Mouse (Mus musculus): Measurements from ENCODE around the gene Mpv17l. TPM values are rescaled to one million over a fixed set of nuclear protein-coding genes. Genes with fewer than 3 reads are reported as not detected.

The Mpv17l gene
- total and polyA plus RNA-seq, 2 experiments from 2014 or later = 2.0 to 2.3 TPM

- Histone ChIP-seq H3K4me3 (ENCODE audit: low read depth, low read length) (peak overlapping the region; percentile 41), H3K27ac (ENCODE audit: low read depth) (0 out of 2 replicates have a peak overlapping the region, but pooled peaks have one; percentile 7), H3K27me3 (ENCODE audit: control insufficient read depth, insufficient read depth, low read length) (no peaks in the 10 kb centered on the region), H3K36me3 (replicated peaks; ENCODE audit: control insufficient read depth, insufficient read depth, low read length) (peaks cover 36% of the 10 kb centered on the region), H3K9me3 (replicated peaks; ENCODE audit: control insufficient read depth, low read length) (no peaks in the 10 kb centered on the region), H3K4me1 (ENCODE audit: control insufficient read depth, insufficient read depth) (no peaks in the 10 kb centered on the region), H3K9ac (replicated peaks; ENCODE audit: low read depth, low read length) (peak overlapping the region; percentile 46), H3K4me2 (ENCODE audit: low read depth, low read length) (peak overlapping the region; percentile 66)
- TF ChIP-seq CTCF (IDR thresholded peaks at IDR 0.05; ENCODE audit: low read depth) = no peak
- TF ChIP-seq EP300 (IDR thresholded peaks at IDR 0.05; ENCODE audit: low read depth) = no peak
- 27% methylated on average over 42 of the region's 42 CpGs for WGBS
- peak; percentile 75 for ATAC-seq (ENCODE audit: insufficient read depth, low read depth)
- peak; percentile 18 for DNase-seq (ENCODE audit: low spot score)
Measured at GRCm38 (mm10) chr16:13867910-13868514, 34.9 kb upstream of the Mpv17l start.

- WGBS = 58% methylated on average over 4 of the region's 4 CpGs
- H3K36me3 ChIP-seq (replicated peaks; ENCODE audit: control insufficient read depth, insufficient read depth, low read length) = peaks cover 42% of the 10 kb centered on the region
- no peak overlapping the region for H3K9ac ChIP-seq (replicated peaks; ENCODE audit: low read depth, low read length)
- no peaks in the 10 kb centered on the region; the same call in 1 of the 2 replicates for H3K4me1 ChIP-seq (ENCODE audit: control insufficient read depth, insufficient read depth)
- no peak overlapping the region for H3K4me2 ChIP-seq (ENCODE audit: low read depth, low read length)
- no peak overlapping the region for H3K4me3 ChIP-seq (ENCODE audit: low read depth, low read length)
- peak; percentile 45 for DNase-seq (ENCODE audit: low spot score)
- TF ChIP-seq CTCF (IDR thresholded peaks at IDR 0.05; ENCODE audit: low read depth) = no peak
- TF ChIP-seq EP300 (IDR thresholded peaks at IDR 0.05; ENCODE audit: low read depth) = no peak
- ATAC-seq (ENCODE audit: insufficient read depth, low read depth) = no peak
- H3K27me3 ChIP-seq (ENCODE audit: control insufficient read depth, insufficient read depth, low read length) = no peaks in the 10 kb centered on the region
- no peaks in the 10 kb centered on the region for H3K9me3 ChIP-seq (replicated peaks; ENCODE audit: control insufficient read depth, low read length)
- H3K27ac ChIP-seq (ENCODE audit: low read depth) = peak overlapping the region; percentile 53
Measured at GRCm38 (mm10) chr16:13875483-13875882, 27.5 kb upstream of the Mpv17l start.

- WGBS = 63% methylated on average over 3 of the region's 3 CpGs
- H3K4me1 ChIP-seq (ENCODE audit: control insufficient read depth, insufficient read depth) = no peaks in the 10 kb centered on the region
- H3K36me3 ChIP-seq (replicated peaks; ENCODE audit: control insufficient read depth, insufficient read depth, low read length) = peaks cover 7% of the 10 kb centered on the region
- H3K9ac ChIP-seq (replicated peaks; ENCODE audit: low read depth, low read length) = no peak overlapping the region
- TF ChIP-seq EP300 (IDR thresholded peaks at IDR 0.05; ENCODE audit: low read depth) (no peak), CTCF (IDR thresholded peaks at IDR 0.05; ENCODE audit: low read depth) (no peak)
- peak overlapping the region; percentile 24; the same call in 1 of the 2 replicates for H3K27ac ChIP-seq (ENCODE audit: low read depth)
- no peak overlapping the region for H3K4me3 ChIP-seq (ENCODE audit: low read depth, low read length)
- DNase-seq (ENCODE audit: low spot score) (no peak), ATAC-seq (ENCODE audit: insufficient read depth, low read depth) (no peak)
- H3K4me2 ChIP-seq (ENCODE audit: low read depth, low read length) = no peak overlapping the region
- H3K27me3 ChIP-seq (ENCODE audit: control insufficient read depth, insufficient read depth, low read length) = no peaks in the 10 kb centered on the region
- H3K9me3 ChIP-seq (replicated peaks; ENCODE audit: control insufficient read depth, low read length) = no peaks in the 10 kb centered on the region
Measured at GRCm38 (mm10) chr16:13883094-13883774, 19.7 kb upstream of the Mpv17l start.

- Histone ChIP-seq H3K27ac (ENCODE audit: low read depth) (no peak overlapping the region), H3K27me3 (ENCODE audit: control insufficient read depth, insufficient read depth, low read length) (no peaks in the 10 kb centered on the region), H3K9ac (replicated peaks; ENCODE audit: low read depth, low read length) (no peak overlapping the region), H3K4me2 (ENCODE audit: low read depth, low read length) (no peak overlapping the region), H3K9me3 (replicated peaks; ENCODE audit: control insufficient read depth, low read length) (no peaks in the 10 kb centered on the region), H3K4me3 (ENCODE audit: low read depth, low read length) (no peak overlapping the region), H3K4me1 (ENCODE audit: control insufficient read depth, insufficient read depth) (no peaks in the 10 kb centered on the region), H3K36me3 (replicated peaks; ENCODE audit: control insufficient read depth, insufficient read depth, low read length) (no peaks in the 10 kb centered on the region)
- WGBS = 83% methylated on average over 2 of the region's 2 CpGs
- TF ChIP-seq CTCF (IDR thresholded peaks at IDR 0.05; ENCODE audit: low read depth) = no peak
- no peak for TF ChIP-seq EP300 (IDR thresholded peaks at IDR 0.05; ENCODE audit: low read depth)
- DNase-seq (ENCODE audit: low spot score) = no peak
- ATAC-seq (ENCODE audit: insufficient read depth, low read depth) = no peak
Measured at GRCm38 (mm10) chr16:13890449-13890848, 12.5 kb upstream of the Mpv17l start.

GRCm38 (mm10) chr16:13892850-13893249 is 10.1 kb upstream of the Mpv17l start:
- no peaks in the 10 kb centered on the region for H3K27me3 ChIP-seq (ENCODE audit: control insufficient read depth, insufficient read depth, low read length)
- TF ChIP-seq CTCF (IDR thresholded peaks at IDR 0.05; ENCODE audit: low read depth) (no peak), EP300 (IDR thresholded peaks at IDR 0.05; ENCODE audit: low read depth) (no peak)
- H3K9me3 ChIP-seq (replicated peaks; ENCODE audit: control insufficient read depth, low read length) = no peaks in the 10 kb centered on the region
- no peak overlapping the region for H3K27ac ChIP-seq (ENCODE audit: low read depth)
- no peak for ATAC-seq (ENCODE audit: insufficient read depth, low read depth)
- no peak overlapping the region for H3K4me3 ChIP-seq (ENCODE audit: low read depth, low read length)
- no peaks in the 10 kb centered on the region for H3K36me3 ChIP-seq (replicated peaks; ENCODE audit: control insufficient read depth, insufficient read depth, low read length)
- H3K9ac ChIP-seq (replicated peaks; ENCODE audit: low read depth, low read length) = no peak overlapping the region
- DNase-seq (ENCODE audit: low spot score) = no peak
- no peak overlapping the region for H3K4me2 ChIP-seq (ENCODE audit: low read depth, low read length)
- no peaks in the 10 kb centered on the region for H3K4me1 ChIP-seq (ENCODE audit: control insufficient read depth, insufficient read depth)
